Mouse (Mus musculus) neural tube, embryonic 12.5 days (tissue): Measurements from ENCODE around the gene Ubxn6. TPM values are rescaled to one million over a fixed set of nuclear protein-coding genes. Genes with fewer than 3 reads are reported as not detected.

Experiments
- ATAC-seq: fragments of 200-750 bp; cut with Nextera tagmentation; 2 replicates; pipeline ENCODE4 v1.8.0; 2017; ENCODE audit warnings: low read depth, mild to moderate bottlenecking, moderate TSS enrichment, moderate library complexity; ENCODE audit not compliant: low FRiP score
- H3K27ac ChIP-seq: fragments of 300-500 bp; sonication (generic); 2 replicates; pipeline ENCODE4 v1.5.1; 2016
- H3K27me3 ChIP-seq: fragments of 300-500 bp; sonication (generic); replicated peaks from 2 replicates; pipeline ENCODE4 v1.6.1; 2016; ENCODE audit warnings: mild to moderate bottlenecking
- H3K36me3 ChIP-seq: fragments of 300-500 bp; sonication (generic); 2 replicates; pipeline ENCODE4 v1.6.1; 2016; ENCODE audit warnings: mild to moderate bottlenecking
- H3K4me1 ChIP-seq: fragments of 300-500 bp; sonication (generic); 2 replicates; pipeline ENCODE4 v1.6.1; 2016
- H3K4me2 ChIP-seq: fragments of 300-500 bp; sonication (generic); replicated peaks from 2 replicates; pipeline ENCODE4 v1.6.1; 2016; ENCODE audit warnings: mild to moderate bottlenecking
- H3K4me3 ChIP-seq: fragments of 300-500 bp; sonication (generic); 2 replicates; pipeline ENCODE4 v1.5.1; 2016
- H3K9ac ChIP-seq: fragments of 300-500 bp; sonication (generic); 2 replicates; pipeline ENCODE4 v1.6.1; 2016; ENCODE audit warnings: mild to moderate bottlenecking
- H3K9me3 ChIP-seq: fragments of 300-500 bp; sonication (generic); 2 replicates; pipeline ENCODE4 v1.6.1; 2016; ENCODE audit warnings: mild to moderate bottlenecking
- WGBS: fragments of 180-500 bp; shearing (Covaris S2); methylation state at CpG from one replicate; pipeline ENCODE4 v1.1.7; 2016; 5-methylcytosine and 5-hydroxymethylcytosine counted together
- polyA plus RNA-seq: library from polyadenylated mRNA; unstranded; fragments of >200 nt; fragmentation: Nextera tagmentation; extraction: Ambion mirVana; gene quantifications from 2 replicates; pipeline ENCODE4 v1.2.1, GENCODE M21; 2016

The Ubxn6 gene
- polyA plus RNA-seq, 1 experiment from 2014 or later, result 61.0 TPM

GRCm38 (mm10) chr17:56038583-56039261, 36.1 kb downstream of the Ubxn6 start:
- Histone ChIP-seq H3K4me3 (no peak overlapping the region), H3K4me2 (no peak overlapping the region), H3K36me3 (peaks cover 10% of the 10 kb centered on the region), H3K9me3 (no peaks in the 10 kb centered on the region), H3K27ac (no peak overlapping the region), H3K27me3 (no peaks in the 10 kb centered on the region), H3K9ac (no peak overlapping the region), H3K4me1 (peaks cover 27% of the 10 kb centered on the region)
- 92% methylated on average over 8 of the region's 8 CpGs for WGBS
- no peak for ATAC-seq

- Histone ChIP-seq H3K27ac (no peak overlapping the region), H3K36me3 (peaks cover 24% of the 10 kb centered on the region), H3K4me3 (no peak overlapping the region), H3K9me3 (no peaks in the 10 kb centered on the region), H3K9ac (no peak overlapping the region), H3K4me2 (peak overlapping the region; percentile 67), H3K27me3 (no peaks in the 10 kb centered on the region), H3K4me1 (peaks cover 30% of the 10 kb centered on the region)
- ATAC-seq, result peak; percentile 29
- 37% methylated on average over 13 of the region's 13 CpGs for WGBS
Observed at GRCm38 (mm10) chr17:56036901-56037287, 37.9 kb downstream of the Ubxn6 start.

GRCm38 (mm10) chr17:56036176-56036900, 38.5 kb downstream of the Ubxn6 start, which contains the start of gene Sh3gl1:
Sh3gl1 (minus strand) TSS chr17:56036635.
- H3K9ac ChIP-seq, result peak within 1 kb of the TSS; percentile 93
- peak within 1 kb of the TSS; percentile 76 for H3K27ac ChIP-seq
- H3K9me3 ChIP-seq, result no peaks in the 10 kb centered on the region
- H3K27me3 ChIP-seq, result no peaks in the 10 kb centered on the region
- H3K36me3 ChIP-seq, result peaks cover 27% of the 10 kb centered on the region
- peak; percentile 91 for ATAC-seq
- H3K4me1 ChIP-seq, result peaks cover 28% of the 10 kb centered on the region
- H3K4me3 ChIP-seq, result peak within 1 kb of the TSS; percentile 84
- H3K4me2 ChIP-seq, result peak within 1 kb of the TSS; percentile 67
- WGBS, result under 1% methylated on average over 74 of the region's 74 CpGs

GRCm38 (mm10) chr17:56035216-56035615, 39.6 kb downstream of the Ubxn6 start:
- Histone ChIP-seq H3K27me3 (no peaks in the 10 kb centered on the region), H3K36me3 (peaks cover 31% of the 10 kb centered on the region), H3K4me1 (peaks cover 19% of the 10 kb centered on the region), H3K9me3 (no peaks in the 10 kb centered on the region), H3K27ac (no peak overlapping the region), H3K9ac (no peak overlapping the region), H3K4me3 (peak overlapping the region; percentile 84), H3K4me2 (peak overlapping the region; percentile 67)
- no peak for ATAC-seq
- WGBS, result 88% methylated on average over 4 of the region's 4 CpGs

GRCm38 (mm10) chr17:56034726-56035100, 40.1 kb downstream of the Ubxn6 start:
- no peaks in the 10 kb centered on the region for H3K27me3 ChIP-seq
- peaks cover 19% of the 10 kb centered on the region for H3K4me1 ChIP-seq
- peak overlapping the region; percentile 33; the same call in 1 of the 2 replicates for H3K9ac ChIP-seq
- H3K4me2 ChIP-seq, result peak overlapping the region; percentile 67
- H3K9me3 ChIP-seq, result no peaks in the 10 kb centered on the region
- WGBS, result 91% methylated on average over 6 of the region's 6 CpGs
- H3K4me3 ChIP-seq, result no peak overlapping the region
- no peak for ATAC-seq
- H3K27ac ChIP-seq, result no peak overlapping the region
- peaks cover 31% of the 10 kb centered on the region for H3K36me3 ChIP-seq

GRCm38 (mm10) chr17:56034040-56034725, 40.6 kb downstream of the Ubxn6 start:
- Histone ChIP-seq H3K27ac (no peak overlapping the region), H3K36me3 (peaks cover 35% of the 10 kb centered on the region), H3K4me3 (no peak overlapping the region), H3K9ac (peak overlapping the region; percentile 33; the same call in 1 of the 2 replicates), H3K4me2 (peak overlapping the region; percentile 67), H3K4me1 (peaks cover 19% of the 10 kb centered on the region), H3K9me3 (no peaks in the 10 kb centered on the region), H3K27me3 (no peaks in the 10 kb centered on the region)
- WGBS, result 94% methylated on average over 7 of the region's 7 CpGs
- ATAC-seq, result no peak

- Histone ChIP-seq H3K27me3 (no peaks in the 10 kb centered on the region), H3K9me3 (no peaks in the 10 kb centered on the region), H3K4me2 (no peak overlapping the region), H3K4me1 (peaks cover 19% of the 10 kb centered on the region), H3K9ac (no peak overlapping the region; the same call in 1 of the 2 replicates), H3K27ac (no peak overlapping the region), H3K36me3 (peaks cover 48% of the 10 kb centered on the region), H3K4me3 (no peak overlapping the region)
- ATAC-seq, result no peak
- 83% methylated on average over 7 of the region's 7 CpGs for WGBS
Observed at GRCm38 (mm10) chr17:56032831-56033230, 42.0 kb downstream of the Ubxn6 start.

GRCm38 (mm10) chr17:56032127-56032733, 42.6 kb downstream of the Ubxn6 start:
- Histone ChIP-seq H3K4me3 (no peak overlapping the region), H3K4me1 (peaks cover 19% of the 10 kb centered on the region), H3K36me3 (peaks cover 54% of the 10 kb centered on the region), H3K9ac (no peak overlapping the region), H3K27ac (no peak overlapping the region), H3K9me3 (no peaks in the 10 kb centered on the region), H3K27me3 (no peaks in the 10 kb centered on the region), H3K4me2 (no peak overlapping the region)
- no peak for ATAC-seq
- 78% methylated on average over 6 of the region's 6 CpGs for WGBS

GRCm38 (mm10) chr17:56031431-56031830, 43.4 kb downstream of the Ubxn6 start:
- Histone ChIP-seq H3K9ac (no peak overlapping the region), H3K27me3 (no peaks in the 10 kb centered on the region), H3K9me3 (no peaks in the 10 kb centered on the region), H3K4me3 (no peak overlapping the region), H3K4me2 (no peak overlapping the region), H3K36me3 (peaks cover 55% of the 10 kb centered on the region), H3K27ac (no peak overlapping the region), H3K4me1 (peaks cover 16% of the 10 kb centered on the region)
- 92% methylated on average over 7 of the region's 7 CpGs for WGBS
- no peak for ATAC-seq

GRCm38 (mm10) chr17:56030919-56031318, 43.9 kb downstream of the Ubxn6 start:
- H3K4me1 ChIP-seq, result peaks cover 16% of the 10 kb centered on the region
- no peak for ATAC-seq
- H3K36me3 ChIP-seq, result peaks cover 55% of the 10 kb centered on the region

GRCm38 (mm10) chr17:56030238-56030870, 44.5 kb downstream of the Ubxn6 start:
- Histone ChIP-seq H3K9me3 (no peaks in the 10 kb centered on the region), H3K4me2 (no peak overlapping the region), H3K36me3 (peaks cover 55% of the 10 kb centered on the region), H3K4me3 (no peak overlapping the region), H3K9ac (no peak overlapping the region), H3K4me1 (peaks cover 13% of the 10 kb centered on the region), H3K27me3 (no peaks in the 10 kb centered on the region), H3K27ac (no peak overlapping the region)
- WGBS, result 94% methylated on average over 9 of the region's 9 CpGs
- no peak for ATAC-seq

More at GRCm38 (mm10) chr17:56030919-56031318, 43.9 kb downstream of the Ubxn6 start:
- Histone ChIP-seq H3K9me3 (no peaks in the 10 kb centered on the region), H3K27ac (no peak overlapping the region), H3K9ac (no peak overlapping the region), H3K4me2 (no peak overlapping the region), H3K27me3 (no peaks in the 10 kb centered on the region), H3K4me3 (no peak overlapping the region)
- 73% methylated on average over 5 of the region's 5 CpGs for WGBS
